Mouse (Mus musculus): ENCODE results near the gene Fchsd2.

GRCm38 (mm10) chr7:101096576-101096975, 3.9 kb downstream of the Fchsd2 start:
- TF ChIP-seq CTCF (conservative IDR thresholded peaks at IDR 0.05; ENCODE audit: low read length) (no peak), NANOG (IDR thresholded peaks at IDR 0.05; ENCODE audit: borderline replicate concordance, low read length) (no peak), POU5F1 (IDR thresholded peaks at IDR 0.05; ENCODE audit: borderline replicate concordance, low read length) (no peak)
